Mouse (Mus musculus) brain, embryonic 14.5 days (tissue): ENCODE data around the gene Ctnnd2. TPM values are rescaled to one million over a fixed set of nuclear protein-coding genes. Genes with fewer than 3 reads are reported as not detected.
A peak's percentile ranks its signal among the peaks of the same experiment; 100 is the strongest.

Experiments
- DNase-seq: peaks from one replicate; pipeline ENCODE4 v3.0.0-alpha.2; 2011; ENCODE audit warnings: low read depth
- CTCF ChIP-seq: fragments of 200-500 bp; IDR thresholded peaks from 2 replicates; pipeline ENCODE4 v1.5.1; 2012; ENCODE audit warnings: inconsistent platforms, mild to moderate bottlenecking, moderate library complexity, borderline replicate concordance; ENCODE audit not compliant: insufficient read depth, insufficient read length; ENCODE audit errors: extremely low read depth
- POLR2A ChIP-seq: fragments of 200-500 bp; IDR thresholded peaks from 2 replicates; pipeline ENCODE4 v1.6.1; 2012; ENCODE audit warnings: mild to moderate bottlenecking, inconsistent platforms, borderline replicate concordance; ENCODE audit not compliant: poor library complexity, insufficient read depth, insufficient read length, severe bottlenecking; ENCODE audit errors: extremely low read depth
- polyA plus RNA-seq: library from polyadenylated mRNA; depleted of rRNA; stranded (reverse); fragments of >200 nt; gene quantifications from 2 replicates; pipeline ENCODE4 v1.2.3, GENCODE M21; 2012

Gene Ctnnd2
- polyA plus RNA-seq, 1 experiment = 105 TPM

- no peak for DNase-seq
- TF ChIP-seq CTCF (no peak), POLR2A (no peak)
Observed at GRCm38 (mm10) chr15:30564594-30564993, 392.2 kb downstream of the Ctnnd2 start.

- DNase-seq = peak; percentile 50
- TF ChIP-seq CTCF = no peak
- TF ChIP-seq POLR2A = no peak
Observed at GRCm38 (mm10) chr15:30570254-30570800, 397.9 kb downstream of the Ctnnd2 start.

- peak; percentile 44 for DNase-seq
- TF ChIP-seq POLR2A (no peak), CTCF (no peak)
Observed at GRCm38 (mm10) chr15:30587446-30587845, 415.1 kb downstream of the Ctnnd2 start.

DNA sequence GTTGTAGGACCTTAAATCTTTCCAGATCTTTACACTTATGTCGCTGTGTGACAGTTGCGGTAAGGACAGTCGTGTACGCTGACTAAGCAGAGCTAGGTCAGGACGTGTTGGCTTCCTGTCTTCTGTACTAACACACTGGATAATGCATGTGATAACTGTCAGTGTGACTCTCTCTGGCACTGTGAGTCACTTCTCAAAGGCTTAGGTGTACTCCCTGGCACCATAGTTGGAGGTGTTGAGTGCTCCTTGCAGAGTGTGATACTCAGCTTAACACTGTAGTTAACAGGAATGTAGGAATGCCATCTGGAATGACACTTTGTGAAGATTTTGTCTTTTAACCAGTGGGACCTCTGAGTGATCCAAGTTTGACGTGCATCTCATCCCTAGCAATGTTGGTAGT lies 418.5 kb downstream of the Ctnnd2 start:
- DNase-seq = peak; percentile 39
- TF ChIP-seq POLR2A = no peak
- TF ChIP-seq CTCF = no peak

GRCm38 (mm10) chr15:30595507-30595906 lies 423.1 kb downstream of the Ctnnd2 start:
- DNase-seq = peak; percentile 81
- no peak for TF ChIP-seq POLR2A
- no peak for TF ChIP-seq CTCF

- DNase-seq = no peak
- TF ChIP-seq CTCF = no peak
- TF ChIP-seq POLR2A = no peak
Observed at GRCm38 (mm10) chr15:30610613-30611012, 438.2 kb downstream of the Ctnnd2 start.

DNA sequence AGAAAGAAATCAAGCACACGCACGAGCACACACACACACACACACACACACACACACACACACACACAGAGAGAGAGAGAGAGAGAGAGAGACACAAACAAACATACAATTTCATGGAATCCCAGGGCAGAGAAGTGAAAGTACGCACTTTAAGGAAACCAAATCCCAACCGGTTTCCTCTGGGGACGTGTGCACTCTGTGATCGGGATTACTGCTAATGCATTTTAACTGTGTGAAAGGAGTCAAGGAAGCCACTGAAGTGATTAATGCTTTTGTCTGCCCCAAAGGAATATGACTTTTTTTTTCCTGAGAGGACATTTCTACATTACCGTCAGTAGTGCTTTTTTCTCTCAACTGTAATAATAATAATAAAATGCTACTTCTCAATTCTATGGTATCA lies 443.1 kb downstream of the Ctnnd2 start:
- TF ChIP-seq CTCF = no peak
- TF ChIP-seq POLR2A = no peak
- DNase-seq = peak; percentile 50

- no peak for DNase-seq
- TF ChIP-seq CTCF (no peak), POLR2A (no peak)
Observed at GRCm38 (mm10) chr15:30616861-30617260, 444.5 kb downstream of the Ctnnd2 start.

- peak; percentile 55 for DNase-seq
- no peak for TF ChIP-seq CTCF
- TF ChIP-seq POLR2A = no peak
Observed at GRCm38 (mm10) chr15:30617932-30618331, 445.5 kb downstream of the Ctnnd2 start.

DNA sequence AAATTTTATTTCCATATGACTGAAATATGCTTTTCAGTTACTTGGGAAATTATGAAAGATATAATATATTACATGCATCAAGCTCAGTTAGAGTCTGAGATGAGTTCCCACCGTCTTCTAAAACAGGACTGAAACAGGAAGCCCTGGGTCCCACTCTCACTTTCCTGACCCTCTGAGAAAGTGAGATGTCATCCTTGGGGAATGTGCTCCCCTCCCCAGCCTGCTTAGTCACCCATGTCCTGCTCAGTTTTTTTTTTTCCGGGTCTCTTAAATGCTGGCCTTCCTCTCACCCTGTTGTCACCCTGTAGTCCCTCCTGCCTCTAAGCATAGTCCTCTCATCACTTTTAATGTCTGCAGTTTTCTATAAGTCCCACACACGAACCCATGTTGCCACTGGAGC lies 456.1 kb downstream of the Ctnnd2 start:
- DNase-seq = no peak
- no peak for TF ChIP-seq POLR2A
- no peak for TF ChIP-seq CTCF

DNA sequence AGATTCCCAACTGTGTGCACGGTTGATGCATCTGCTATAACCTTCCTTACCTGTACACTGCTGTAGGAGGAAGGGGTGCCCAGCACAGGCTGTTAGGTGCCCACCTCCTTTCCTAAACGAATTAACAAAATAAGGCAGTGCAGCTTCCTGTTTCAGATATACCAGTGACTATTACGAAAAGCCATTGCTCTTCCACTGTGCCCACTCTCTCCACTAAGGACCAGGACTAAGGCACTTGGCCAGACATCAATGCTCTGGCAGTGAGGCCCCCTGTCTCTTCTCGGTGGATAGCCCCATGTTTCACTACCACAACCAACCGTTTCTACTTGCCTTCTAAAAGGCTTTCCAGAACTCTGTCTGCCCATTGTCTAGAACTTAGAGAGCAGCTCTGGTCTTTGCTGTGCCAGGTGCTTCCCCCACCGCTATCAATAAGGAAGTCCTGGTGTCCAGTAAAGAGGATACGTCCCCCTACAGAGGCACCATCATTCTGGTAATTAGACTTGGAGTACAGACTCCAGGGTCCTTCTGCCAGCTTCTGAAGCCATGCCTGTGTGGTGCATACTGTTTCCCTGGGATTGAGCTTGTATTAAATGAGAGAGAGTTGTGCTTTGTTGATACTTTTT lies 459.8 kb downstream of the Ctnnd2 start:
- no peak for TF ChIP-seq CTCF
- TF ChIP-seq POLR2A = no peak
- DNase-seq = no peak

GRCm38 (mm10) chr15:30633917-30634316 lies 461.5 kb downstream of the Ctnnd2 start:
- peak; percentile 64 for DNase-seq
- TF ChIP-seq POLR2A = no peak
- TF ChIP-seq CTCF = no peak
